ENCODE assay signal across 7 mouse cellular contexts in the genomic region with DNA sequence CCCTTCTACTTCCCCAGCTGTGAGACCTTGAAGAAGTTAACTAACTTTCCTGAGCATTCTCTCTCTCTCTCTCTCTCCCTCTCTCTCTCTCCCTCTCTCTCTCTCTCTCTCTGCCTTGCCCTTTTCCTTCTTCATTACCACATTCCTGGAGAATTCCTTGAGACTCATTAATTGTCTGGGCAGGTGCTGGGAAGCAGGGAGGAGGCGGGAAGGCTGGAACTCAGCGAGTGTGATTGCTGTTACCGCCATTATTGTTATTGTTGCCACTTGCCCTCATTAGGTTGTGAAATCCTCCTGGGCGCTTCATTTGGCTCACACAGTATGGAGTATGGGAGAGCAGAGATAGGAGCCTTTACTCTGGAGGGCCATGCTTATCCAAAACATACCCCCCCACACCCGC. TPM values are rescaled to one million over a fixed set of nuclear protein-coding genes. Genes with fewer than 3 reads are reported as not detected.
DNase-seq lines count a peak whose midpoint lies in the region; ATAC-seq and TF ChIP-seq lines count a peak whose summit lies in the region.

No protein-coding gene starts in this region.

- WGBS in lung, embryonic 15.5 days, result 15% methylated on average over 5 of the region's 5 CpGs
- 21% methylated on average over 5 of the region's 5 CpGs for WGBS in embryonic facial prominence, embryonic 14.5 days
- WGBS in kidney, postnatal 0 days, result 13% methylated on average over 5 of the region's 5 CpGs
- 2% methylated on average over 5 of the region's 5 CpGs for WGBS in neural tube, embryonic 13.5 days

- no peaks in the 10 kb centered on the region for H3K9me3 ChIP-seq in lung, embryonic 15.5 days
- no peaks in the 10 kb centered on the region for H3K9me3 ChIP-seq in embryonic facial prominence, embryonic 14.5 days (ENCODE audit: control insufficient read depth, low read length)
- no peaks in the 10 kb centered on the region for H3K9me3 ChIP-seq in kidney, postnatal 0 days (replicated peaks; ENCODE audit: low read length)
- H3K9me3 ChIP-seq in neural tube, embryonic 13.5 days, result no peaks in the 10 kb centered on the region

- no peak for TF ChIP-seq CTCF in kidney, postnatal 0 days (IDR thresholded peaks at IDR 0.05; ENCODE audit: low read depth)

- H3K27ac ChIP-seq in lung, embryonic 15.5 days, result 0 out of 2 replicates have a peak overlapping the region, but pooled peaks have one; percentile 11
- H3K27ac ChIP-seq in embryonic facial prominence, embryonic 14.5 days (replicated peaks; ENCODE audit: low read depth, low read length), result no peak overlapping the region
- peak overlapping the region; percentile 85 for H3K27ac ChIP-seq in kidney, postnatal 0 days
- peak overlapping the region; percentile 78 for H3K27ac ChIP-seq in neural tube, embryonic 13.5 days (replicated peaks)

- DNase-seq in lung, postnatal 4 days, result no peak
- no peak for DNase-seq in embryonic facial prominence, embryonic 14.5 days (ENCODE audit: low spot score)
- DNase-seq in kidney, postnatal 0 days (ENCODE audit: low spot score), result peak; percentile 31
- DNase-seq in frontal cortex, postnatal 25 days (ENCODE audit: low spot score in 2 of 2), result no peak
- no peak for DNase-seq in right cerebral cortex, postnatal 4 days

- H3K4me1 ChIP-seq in lung, embryonic 15.5 days, result peaks cover 51% of the 10 kb centered on the region
- peaks cover 18% of the 10 kb centered on the region for H3K4me1 ChIP-seq in embryonic facial prominence, embryonic 14.5 days (ENCODE audit: control insufficient read depth, insufficient read depth, low read length)
- peaks cover 31% of the 10 kb centered on the region for H3K4me1 ChIP-seq in kidney, postnatal 0 days (replicated peaks; ENCODE audit: insufficient read depth, low read length)
- peaks cover 92% of the 10 kb centered on the region for H3K4me1 ChIP-seq in neural tube, embryonic 13.5 days (replicated peaks)

- ATAC-seq in lung, embryonic 15.5 days (ENCODE audit: borderline replicate concordance, extremely low read depth, low FRiP score, low TSS enrichment), result no peak
- ATAC-seq in embryonic facial prominence, embryonic 14.5 days (ENCODE audit: low read depth), result peak; percentile 35; the same call in 1 of the 2 replicates
- no peak for ATAC-seq in kidney, postnatal 0 days (replicated peaks; ENCODE audit: low FRiP score, low read depth)
- no peak for ATAC-seq in neural tube, embryonic 13.5 days (ENCODE audit: low read depth)

- H3K4me2 ChIP-seq in lung, embryonic 15.5 days, result no peak overlapping the region
- no peak overlapping the region for H3K4me2 ChIP-seq in embryonic facial prominence, embryonic 14.5 days (ENCODE audit: low read depth, low read length)
- peak overlapping the region; percentile 31; the same call in 1 of the 2 replicates for H3K4me2 ChIP-seq in kidney, postnatal 0 days (ENCODE audit: low read length)
- 0 out of 2 replicates have a peak overlapping the region, but pooled peaks have one; percentile 43 for H3K4me2 ChIP-seq in neural tube, embryonic 13.5 days

- H3K36me3 ChIP-seq in lung, embryonic 15.5 days, result no peaks in the 10 kb centered on the region
- H3K36me3 ChIP-seq in embryonic facial prominence, embryonic 14.5 days (ENCODE audit: control insufficient read depth, insufficient read depth, low read length), result no peaks in the 10 kb centered on the region
- no peaks in the 10 kb centered on the region for H3K36me3 ChIP-seq in kidney, postnatal 0 days (ENCODE audit: insufficient read depth, low read length)
- no peaks in the 10 kb centered on the region for H3K36me3 ChIP-seq in neural tube, embryonic 13.5 days

- no peak overlapping the region for H3K4me3 ChIP-seq in lung, embryonic 15.5 days
- no peak overlapping the region for H3K4me3 ChIP-seq in embryonic facial prominence, embryonic 14.5 days (ENCODE audit: low read depth, low read length)
- no peak overlapping the region for H3K4me3 ChIP-seq in kidney, postnatal 0 days (replicated peaks; ENCODE audit: low read depth, low read length)
- H3K4me3 ChIP-seq in neural tube, embryonic 13.5 days, result no peak overlapping the region

- H3K27me3 ChIP-seq in lung, embryonic 15.5 days, result no peaks in the 10 kb centered on the region
- no peaks in the 10 kb centered on the region; the same call in 1 of the 2 replicates for H3K27me3 ChIP-seq in embryonic facial prominence, embryonic 14.5 days (replicated peaks; ENCODE audit: control insufficient read depth, insufficient read depth, low read length)
- no peaks in the 10 kb centered on the region for H3K27me3 ChIP-seq in kidney, postnatal 0 days (ENCODE audit: insufficient read depth, low read length)
- H3K27me3 ChIP-seq in neural tube, embryonic 13.5 days, result no peaks in the 10 kb centered on the region

- H3K9ac ChIP-seq in lung, embryonic 15.5 days, result no peak overlapping the region
- no peak overlapping the region for H3K9ac ChIP-seq in embryonic facial prominence, embryonic 14.5 days (ENCODE audit: low read depth, low read length)
- H3K9ac ChIP-seq in kidney, postnatal 0 days (ENCODE audit: low read depth, low read length), result 0 out of 2 replicates have a peak overlapping the region, but pooled peaks have one; percentile 31
- H3K9ac ChIP-seq in neural tube, embryonic 13.5 days, result peak overlapping the region; percentile 57; the same call in 1 of the 2 replicates

RNA-seq across cellular contexts. Expression of gene Adgrg1, which starts 8.6 kb away (rescaled TPM):
- polyA plus RNA-seq in lung, embryonic 15.5 days (2015; fragmentation: Nextera tagmentation; extraction: Ambion mirVana), result 35.4 and 35.6 TPM in 2 replicates
- polyA plus RNA-seq in embryonic facial prominence, embryonic 14.5 days (2014; fragmentation: Nextera tagmentation; extraction: Ambion mirVana), result 16.3 and 18.8 TPM in 2 replicates
- 109 and 125 TPM in 2 replicates for polyA plus RNA-seq in kidney, postnatal 0 days (2015; fragmentation: Nextera tagmentation; extraction: Ambion mirVana)
- polyA plus RNA-seq in neural tube, embryonic 13.5 days (2015; fragmentation: Nextera tagmentation; extraction: Ambion mirVana), result 160 and 168 TPM in 2 replicates

RNA-seq across cellular contexts. Expression of gene Adgrg3, which starts 34.3 kb away (rescaled TPM):
- polyA plus RNA-seq in lung, embryonic 15.5 days (2015; fragmentation: Nextera tagmentation; extraction: Ambion mirVana), result 4.3 and 5.2 TPM in 2 replicates
- 3.3 and 3.6 TPM in 2 replicates for polyA plus RNA-seq in embryonic facial prominence, embryonic 14.5 days (2014; fragmentation: Nextera tagmentation; extraction: Ambion mirVana)
- 3.7 and 4.4 TPM in 2 replicates for polyA plus RNA-seq in kidney, postnatal 0 days (2015; fragmentation: Nextera tagmentation; extraction: Ambion mirVana)
- 1.4 and 1.5 TPM in 2 replicates for polyA plus RNA-seq in neural tube, embryonic 13.5 days (2015; fragmentation: Nextera tagmentation; extraction: Ambion mirVana)

RNA-seq across cellular contexts. Expression of gene Adgrg5, which starts 59.7 kb away (rescaled TPM):
- 0.29 and 0.36 TPM in 2 replicates for polyA plus RNA-seq in lung, embryonic 15.5 days (2015; fragmentation: Nextera tagmentation; extraction: Ambion mirVana)
- polyA plus RNA-seq in embryonic facial prominence, embryonic 14.5 days (2014; fragmentation: Nextera tagmentation; extraction: Ambion mirVana), result 0.21 TPM in 2 replicates
- not detected in 2 replicates for polyA plus RNA-seq in kidney, postnatal 0 days (2015; fragmentation: Nextera tagmentation; extraction: Ambion mirVana)
- 0.07 and 0.48 TPM in 2 replicates for polyA plus RNA-seq in neural tube, embryonic 13.5 days (2015; fragmentation: Nextera tagmentation; extraction: Ambion mirVana)

Comparison
In these comparisons a context has a peak if more than half of its experiments do, and no peak if none do; other contexts are left out.
1. H3K4me2 ChIP-seq: peak in kidney, postnatal 0 days (single experiment) and neural tube, embryonic 13.5 days (single experiment); none in lung, embryonic 15.5 days (single experiment) and embryonic facial prominence, embryonic 14.5 days (single experiment).
2. H3K9ac ChIP-seq: peak in kidney, postnatal 0 days (single experiment) and neural tube, embryonic 13.5 days (single experiment); none in lung, embryonic 15.5 days (single experiment) and embryonic facial prominence, embryonic 14.5 days (single experiment).